Mouse (Mus musculus) limb, embryonic 13.5 days (tissue): Measurements from ENCODE around the gene Shisa2. TPM values are rescaled to one million over a fixed set of nuclear protein-coding genes. Genes with fewer than 3 reads are reported as not detected.
"Not testable (repeated sequence)": the region's sequence is repeated elsewhere in the genome, so short reads cannot be mapped to it uniquely, and the experiment has no call there.

ENCODE experiments used
- ATAC-seq: fragments of 200-750 bp; cut with Nextera tagmentation; 2 replicates; pipeline ENCODE4 v1.8.0; 2017; ENCODE audit warnings: low read depth, moderate number of reproducible peaks, moderate TSS enrichment; ENCODE audit not compliant: low FRiP score
- H3K27ac ChIP-seq: fragments of 300-500 bp; sonication (generic); 2 replicates; pipeline ENCODE4 v1.5.1; 2015; ENCODE audit warnings: inconsistent platforms, mild to moderate bottlenecking, moderate library complexity
- H3K27me3 ChIP-seq: fragments of 300-500 bp; sonication (generic); 2 replicates; pipeline ENCODE4 v1.6.1; 2015; ENCODE audit warnings: mild to moderate bottlenecking, inconsistent platforms
- H3K36me3 ChIP-seq: fragments of 300-500 bp; sonication (generic); 2 replicates; pipeline ENCODE4 v1.6.1; 2015; ENCODE audit warnings: inconsistent platforms, mild to moderate bottlenecking, moderate library complexity
- H3K4me1 ChIP-seq: fragments of 300-500 bp; sonication (generic); 2 replicates; pipeline ENCODE4 v1.6.1; 2015; ENCODE audit warnings: inconsistent platforms
- H3K4me2 ChIP-seq: fragments of 300-500 bp; sonication (generic); replicated peaks from 2 replicates; pipeline ENCODE4 v1.6.1; 2015; ENCODE audit warnings: inconsistent platforms, mild to moderate bottlenecking, moderate library complexity
- H3K4me3 ChIP-seq: fragments of 300-500 bp; sonication (generic); 2 replicates; pipeline ENCODE4 v1.5.1; 2015; ENCODE audit warnings: moderate library complexity, mild to moderate bottlenecking, inconsistent platforms
- H3K9ac ChIP-seq: fragments of 300-500 bp; sonication (generic); 2 replicates; pipeline ENCODE4 v1.6.1; 2015; ENCODE audit warnings: mild to moderate bottlenecking, inconsistent platforms
- H3K9me3 ChIP-seq: fragments of 300-500 bp; sonication (generic); 2 replicates; pipeline ENCODE4 v1.6.1; 2016; ENCODE audit warnings: inconsistent platforms
- WGBS: fragments of 180-500 bp; shearing (Covaris S2); methylation state at CpG from one replicate; pipeline ENCODE4 v1.1.7; 2015; 5-methylcytosine and 5-hydroxymethylcytosine counted together
- polyA plus RNA-seq: library from polyadenylated mRNA; unstranded; fragments of >200 nt; fragmentation: Nextera tagmentation; extraction: Ambion mirVana; gene quantifications from 2 replicates; pipeline ENCODE4 v1.2.1, GENCODE M21; 2015

The Shisa2 gene
- polyA plus RNA-seq, 1 experiment from 2014 or later: 46.6 TPM

GRCm38 (mm10) chr14:59612920-59613625 lies 12.0 kb upstream of the Shisa2 start:
- 35% methylated on average over 14 of the region's 14 CpGs for WGBS
- no peak overlapping the region for H3K4me3 ChIP-seq
- H3K9ac ChIP-seq: no peak overlapping the region
- H3K27me3 ChIP-seq: peaks cover 17% of the 10 kb centered on the region
- no peaks in the 10 kb centered on the region for H3K36me3 ChIP-seq
- no peak for ATAC-seq
- H3K4me2 ChIP-seq: no peak overlapping the region
- H3K27ac ChIP-seq: no peak overlapping the region
- H3K9me3 ChIP-seq: no peaks in the 10 kb centered on the region
- peaks cover 12% of the 10 kb centered on the region for H3K4me1 ChIP-seq

- H3K27ac ChIP-seq, H3K9me3 ChIP-seq, H3K36me3 ChIP-seq, H3K9ac ChIP-seq, ATAC-seq, H3K4me2 ChIP-seq, H3K4me3 ChIP-seq: not testable (repeated sequence)
- 59% methylated on average over 3 of the region's 3 CpGs for WGBS
- Histone ChIP-seq H3K4me1 (peaks cover 12% of the 10 kb centered on the region), H3K27me3 (peaks cover 20% of the 10 kb centered on the region)
Observed at GRCm38 (mm10) chr14:59614149-59614548, 11.0 kb upstream of the Shisa2 start.

GRCm38 (mm10) chr14:59616802-59617201 lies 8.3 kb upstream of the Shisa2 start:
- Histone ChIP-seq H3K9me3 (no peaks in the 10 kb centered on the region), H3K4me1 (peaks cover 12% of the 10 kb centered on the region), H3K27ac (no peak overlapping the region), H3K36me3 (no peaks in the 10 kb centered on the region), H3K4me3 (no peak overlapping the region), H3K9ac (no peak overlapping the region), H3K4me2 (no peak overlapping the region; the same call in 1 of the 2 replicates), H3K27me3 (peaks cover 26% of the 10 kb centered on the region)
- ATAC-seq: no peak
- 28% methylated on average over 7 of the region's 7 CpGs for WGBS

GRCm38 (mm10) chr14:59624326-59624885 lies 702 bp upstream of the Shisa2 start:
- Histone ChIP-seq H3K27me3 (peaks cover 27% of the 10 kb centered on the region; the same call in 1 of the 2 replicates), H3K27ac (no peak overlapping the region), H3K9ac (no peak overlapping the region), H3K36me3 (peaks cover 1% of the 10 kb centered on the region; the same call in 1 of the 2 replicates), H3K4me2 (peak overlapping the region; percentile 81), H3K4me1 (peaks cover 41% of the 10 kb centered on the region), H3K4me3 (peak overlapping the region; percentile 78), H3K9me3 (no peaks in the 10 kb centered on the region)
- WGBS: 15% methylated on average over 9 of the region's 9 CpGs
- no peak for ATAC-seq

GRCm38 (mm10) chr14:59625806-59626364 lies 777 bp downstream of the Shisa2 start:
- Histone ChIP-seq H3K4me1 (peaks cover 50% of the 10 kb centered on the region), H3K4me2 (peak overlapping the region; percentile 81), H3K9ac (peak overlapping the region; percentile 94), H3K9me3 (no peaks in the 10 kb centered on the region), H3K27me3 (peaks cover 24% of the 10 kb centered on the region; the same call in 1 of the 2 replicates), H3K36me3 (peaks cover 16% of the 10 kb centered on the region), H3K27ac (peak overlapping the region; percentile 94), H3K4me3 (peak overlapping the region; percentile 78)
- under 1% methylated on average over 51 of the region's 51 CpGs for WGBS
- no peak for ATAC-seq

- ATAC-seq: no peak
- Histone ChIP-seq H3K36me3 (peaks cover 23% of the 10 kb centered on the region), H3K9me3 (no peaks in the 10 kb centered on the region), H3K4me1 (peaks cover 50% of the 10 kb centered on the region), H3K9ac (peak overlapping the region; percentile 94), H3K27ac (peak overlapping the region; percentile 94), H3K4me2 (peak overlapping the region; percentile 81), H3K27me3 (peaks cover 21% of the 10 kb centered on the region; the same call in 1 of the 2 replicates), H3K4me3 (peak overlapping the region; percentile 78)
- 10% methylated on average over 8 of the region's 8 CpGs for WGBS
Observed at GRCm38 (mm10) chr14:59626711-59627110, 1.6 kb downstream of the Shisa2 start.

- Histone ChIP-seq H3K27ac (peak overlapping the region; percentile 94), H3K9ac (peak overlapping the region; percentile 94), H3K4me2 (peak overlapping the region; percentile 81), H3K4me1 (peaks cover 50% of the 10 kb centered on the region), H3K4me3 (peak overlapping the region; percentile 78), H3K9me3 (no peaks in the 10 kb centered on the region), H3K27me3 (peaks cover 18% of the 10 kb centered on the region; the same call in 1 of the 2 replicates), H3K36me3 (peaks cover 28% of the 10 kb centered on the region)
- 10% methylated on average over 9 of the region's 9 CpGs for WGBS
- ATAC-seq: no peak
Observed at GRCm38 (mm10) chr14:59627142-59627680, 2.1 kb downstream of the Shisa2 start.

- Histone ChIP-seq H3K36me3 (peaks cover 34% of the 10 kb centered on the region), H3K4me1 (peaks cover 50% of the 10 kb centered on the region), H3K4me3 (peak overlapping the region; percentile 78), H3K27ac (peak overlapping the region; percentile 94; the same call in 1 of the 2 replicates), H3K27me3 (peaks cover 14% of the 10 kb centered on the region; the same call in 1 of the 2 replicates), H3K9ac (peak overlapping the region; percentile 94), H3K9me3 (no peaks in the 10 kb centered on the region), H3K4me2 (peak overlapping the region; percentile 81)
- peak; percentile 58 for ATAC-seq
- 13% methylated on average over 7 of the region's 7 CpGs for WGBS
Observed at GRCm38 (mm10) chr14:59627823-59628222, 2.7 kb downstream of the Shisa2 start.

GRCm38 (mm10) chr14:59629308-59629707 lies 4.2 kb downstream of the Shisa2 start:
- Histone ChIP-seq H3K27ac (no peak overlapping the region), H3K9ac (no peak overlapping the region), H3K4me1 (peaks cover 49% of the 10 kb centered on the region), H3K36me3 (peaks cover 38% of the 10 kb centered on the region), H3K4me3 (peak overlapping the region; percentile 78), H3K9me3 (no peaks in the 10 kb centered on the region), H3K4me2 (peak overlapping the region; percentile 81), H3K27me3 (peaks cover 10% of the 10 kb centered on the region; the same call in 1 of the 2 replicates)
- 85% methylated on average over 15 of the region's 15 CpGs for WGBS
- ATAC-seq: no peak

GRCm38 (mm10) chr14:59630096-59630495 lies 5.0 kb downstream of the Shisa2 start:
- no peak for ATAC-seq
- Histone ChIP-seq H3K4me1 (peaks cover 42% of the 10 kb centered on the region), H3K27ac (no peak overlapping the region), H3K27me3 (peaks cover 5% of the 10 kb centered on the region; the same call in 1 of the 2 replicates), H3K36me3 (peaks cover 38% of the 10 kb centered on the region), H3K4me2 (peak overlapping the region; percentile 81), H3K9ac (no peak overlapping the region), H3K4me3 (no peak overlapping the region), H3K9me3 (no peaks in the 10 kb centered on the region)
- 88% methylated on average over 9 of the region's 9 CpGs for WGBS

GRCm38 (mm10) chr14:59632067-59632466 lies 7.0 kb downstream of the Shisa2 start:
- peaks cover 5% of the 10 kb centered on the region; the same call in 1 of the 2 replicates for H3K27me3 ChIP-seq
- H3K9ac ChIP-seq: no peak overlapping the region
- no peak overlapping the region for H3K27ac ChIP-seq
- no peak overlapping the region for H3K4me3 ChIP-seq
- ATAC-seq: no peak
- H3K4me1 ChIP-seq: peaks cover 32% of the 10 kb centered on the region
- H3K36me3 ChIP-seq: peaks cover 38% of the 10 kb centered on the region
- 94% methylated on average over 6 of the region's 6 CpGs for WGBS
- no peak overlapping the region for H3K4me2 ChIP-seq
- H3K9me3 ChIP-seq: no peaks in the 10 kb centered on the region
